Mouse (Mus musculus): ENCODE results near the gene Htra2. TPM values are rescaled to one million over a fixed set of nuclear protein-coding genes. Genes with fewer than 3 reads are reported as not detected.

Gene Htra2
- 81.4 to 125 TPM (median 105 TPM) in 3 replicates for total RNA-seq (2017)

GRCm38 (mm10) chr6:83054871-83055431, at the start of gene Htra2:
TSS of gene Htra2 (minus strand) at chr6:83055273.
- ATAC-seq (replicated peaks; ENCODE audit: insufficient number of reproducible peaks, low FRiP score, low TSS enrichment, poor library complexity, severe bottlenecking), result no peak

GRCm38 (mm10) chr6:83104158-83104557, 49.1 kb upstream of the Htra2 start:
- no peak for ATAC-seq (replicated peaks; ENCODE audit: insufficient number of reproducible peaks, low FRiP score, low TSS enrichment, poor library complexity, severe bottlenecking)

- ATAC-seq (replicated peaks; ENCODE audit: insufficient number of reproducible peaks, low FRiP score, low TSS enrichment, poor library complexity, severe bottlenecking), result no peak
Observed at GRCm38 (mm10) chr6:83103130-83103650, 48.1 kb upstream of the Htra2 start.

GRCm38 (mm10) chr6:83101688-83102556, 46.8 kb upstream of the Htra2 start:
- ATAC-seq (replicated peaks; ENCODE audit: insufficient number of reproducible peaks, low FRiP score, low TSS enrichment, poor library complexity, severe bottlenecking), result peak; percentile 10

- peak; percentile 95 for ATAC-seq (replicated peaks; ENCODE audit: insufficient number of reproducible peaks, low FRiP score, low TSS enrichment, poor library complexity, severe bottlenecking)
Observed at GRCm38 (mm10) chr6:83101316-83101687, 46.2 kb upstream of the Htra2 start, which contains the start of the genes Ccdc142 and Gm42688. TSS of gene Ccdc142 (plus strand) at chr6:83101601. TSS of gene Gm42688 (plus strand) at chr6:83101617.

- no peak for ATAC-seq (replicated peaks; ENCODE audit: insufficient number of reproducible peaks, low FRiP score, low TSS enrichment, poor library complexity, severe bottlenecking)
Observed at GRCm38 (mm10) chr6:83098411-83098810, 43.3 kb upstream of the Htra2 start.

GRCm38 (mm10) chr6:83095968-83096367, 40.9 kb upstream of the Htra2 start:
- no peak for ATAC-seq (replicated peaks; ENCODE audit: insufficient number of reproducible peaks, low FRiP score, low TSS enrichment, poor library complexity, severe bottlenecking)

GRCm38 (mm10) chr6:83092416-83093127, 37.5 kb upstream of the Htra2 start:
- ATAC-seq (replicated peaks; ENCODE audit: insufficient number of reproducible peaks, low FRiP score, low TSS enrichment, poor library complexity, severe bottlenecking), result no peak

GRCm38 (mm10) chr6:83087926-83088260, 32.8 kb upstream of the Htra2 start:
- no peak for ATAC-seq (replicated peaks; ENCODE audit: insufficient number of reproducible peaks, low FRiP score, low TSS enrichment, poor library complexity, severe bottlenecking)

GRCm38 (mm10) chr6:83087205-83087925, 32.3 kb upstream of the Htra2 start:
- no peak for ATAC-seq (replicated peaks; ENCODE audit: insufficient number of reproducible peaks, low FRiP score, low TSS enrichment, poor library complexity, severe bottlenecking)

- ATAC-seq (replicated peaks; ENCODE audit: insufficient number of reproducible peaks, low FRiP score, low TSS enrichment, poor library complexity, severe bottlenecking), result no peak
Observed at GRCm38 (mm10) chr6:83086121-83087035, 31.3 kb upstream of the Htra2 start, which contains the start of gene Lbx2. TSS of gene Lbx2 (plus strand) at chr6:83086367.

- no peak for ATAC-seq (replicated peaks; ENCODE audit: insufficient number of reproducible peaks, low FRiP score, low TSS enrichment, poor library complexity, severe bottlenecking)
Observed at GRCm38 (mm10) chr6:83084477-83084876, 29.4 kb upstream of the Htra2 start.

GRCm38 (mm10) chr6:83083497-83083896, 28.4 kb upstream of the Htra2 start:
- ATAC-seq (replicated peaks; ENCODE audit: insufficient number of reproducible peaks, low FRiP score, low TSS enrichment, poor library complexity, severe bottlenecking), result no peak

GRCm38 (mm10) chr6:83080210-83080609, 25.1 kb upstream of the Htra2 start:
- ATAC-seq (replicated peaks; ENCODE audit: insufficient number of reproducible peaks, low FRiP score, low TSS enrichment, poor library complexity, severe bottlenecking), result no peak

GRCm38 (mm10) chr6:83078324-83078858, 23.3 kb upstream of the Htra2 start:
- ATAC-seq (replicated peaks; ENCODE audit: insufficient number of reproducible peaks, low FRiP score, low TSS enrichment, poor library complexity, severe bottlenecking), result peak; percentile 95

- ATAC-seq (replicated peaks; ENCODE audit: insufficient number of reproducible peaks, low FRiP score, low TSS enrichment, poor library complexity, severe bottlenecking), result no peak
Observed at GRCm38 (mm10) chr6:83077630-83078323, 22.7 kb upstream of the Htra2 start, which contains the start of gene Pcgf1. TSS of gene Pcgf1 (plus strand) at chr6:83077869.

GRCm38 (mm10) chr6:83074979-83075378, 19.9 kb upstream of the Htra2 start:
- no peak for ATAC-seq (replicated peaks; ENCODE audit: insufficient number of reproducible peaks, low FRiP score, low TSS enrichment, poor library complexity, severe bottlenecking)
